Mouse (Mus musculus) hindbrain, embryonic 10.5 days (tissue): ENCODE data around the gene Rhpn2. TPM values are rescaled to one million over a fixed set of nuclear protein-coding genes. Genes with fewer than 3 reads are reported as not detected.

ENCODE experiments used
- DNase-seq: peaks from one replicate; pipeline ENCODE4 v3.0.0-alpha.2; 2017; ENCODE audit warnings: low spot score
- H3K27ac ChIP-seq: fragments of 300-500 bp; sonication (generic); 2 replicates; pipeline ENCODE4 v1.5.1; 2016; ENCODE audit warnings: mild to moderate bottlenecking, moderate library complexity
- H3K27me3 ChIP-seq: fragments of 300-500 bp; sonication (generic); 2 replicates; pipeline ENCODE4 v1.6.1; 2016; ENCODE audit warnings: mild to moderate bottlenecking; ENCODE audit not compliant: poor library complexity, insufficient read depth, severe bottlenecking
- H3K36me3 ChIP-seq: fragments of 300-500 bp; sonication (generic); 2 replicates; pipeline ENCODE4 v1.6.1; 2016; ENCODE audit warnings: mild to moderate bottlenecking, moderate library complexity
- H3K4me1 ChIP-seq: fragments of 300-500 bp; sonication (generic); replicated peaks from 2 replicates; pipeline ENCODE4 v1.6.1; 2016; ENCODE audit warnings: mild to moderate bottlenecking
- H3K4me3 ChIP-seq: fragments of 300-500 bp; sonication (generic); 2 replicates; pipeline ENCODE4 v1.5.1; 2016; ENCODE audit warnings: mild to moderate bottlenecking, moderate library complexity
- H3K9me3 ChIP-seq: fragments of 300-500 bp; sonication (generic); 2 replicates; pipeline ENCODE4 v1.6.1; 2016; ENCODE audit warnings: mild to moderate bottlenecking, moderate library complexity
- WGBS: fragments of 180-500 bp; shearing (Covaris S2); methylation state at CpG from one replicate; pipeline ENCODE4 v1.1.7; 2016; 5-methylcytosine and 5-hydroxymethylcytosine counted together
- polyA plus RNA-seq: library from polyadenylated mRNA; unstranded; fragments of >200 nt; fragmentation: Nextera tagmentation; extraction: Ambion mirVana; gene quantifications from 2 replicates; pipeline ENCODE4 v1.2.1, GENCODE M21; 2016

Gene Rhpn2
- polyA plus RNA-seq, 1 experiment from 2014 or later, result 4.0 TPM

GRCm38 (mm10) chr7:35423071-35423470 is 89.1 kb downstream of the Rhpn2 start:
- Histone ChIP-seq H3K27ac (no peak overlapping the region), H3K27me3 (no peaks in the 10 kb centered on the region), H3K9me3 (no peaks in the 10 kb centered on the region), H3K4me1 (no peaks in the 10 kb centered on the region), H3K36me3 (peaks cover 91% of the 10 kb centered on the region), H3K4me3 (no peak overlapping the region)
- WGBS, result 93% methylated on average over 10 of the region's 10 CpGs
- no peak for DNase-seq

GRCm38 (mm10) chr7:35428146-35428545 is 94.2 kb downstream of the Rhpn2 start:
- no peaks in the 10 kb centered on the region for H3K27me3 ChIP-seq
- no peak overlapping the region for H3K4me3 ChIP-seq
- no peak for DNase-seq
- H3K9me3 ChIP-seq, result no peaks in the 10 kb centered on the region
- peaks cover 89% of the 10 kb centered on the region for H3K36me3 ChIP-seq
- 94% methylated on average over 10 of the region's 10 CpGs for WGBS
- no peaks in the 10 kb centered on the region for H3K4me1 ChIP-seq
- no peak overlapping the region for H3K27ac ChIP-seq

- DNase-seq, result no peak
- H3K36me3 ChIP-seq, result peaks cover 99% of the 10 kb centered on the region
- no peaks in the 10 kb centered on the region for H3K4me1 ChIP-seq
- no peak overlapping the region for H3K4me3 ChIP-seq
- 80% methylated on average over 9 of the region's 9 CpGs for WGBS
- no peaks in the 10 kb centered on the region for H3K27me3 ChIP-seq
- H3K9me3 ChIP-seq, result no peaks in the 10 kb centered on the region
- H3K27ac ChIP-seq, result no peak overlapping the region
Observed at GRCm38 (mm10) chr7:35435266-35435665, 101.3 kb downstream of the Rhpn2 start.

Other genes with a start within 250 kb of the Rhpn2 start
- 0.43 and 0.54 TPM in 2 replicates for gene Cebpa, start 214.9 kb upstream of the Rhpn2 start, polyA plus RNA-seq
- 0.56 and 0.80 TPM in 2 replicates for gene Slc7a10, start 147.8 kb upstream of the Rhpn2 start, polyA plus RNA-seq
- 13.1 and 13.7 TPM in 2 replicates for gene Lrp3, start 118.7 kb upstream of the Rhpn2 start, polyA plus RNA-seq
- 15.3 and 16.5 TPM in 2 replicates for gene Gpatch1, start 15.7 kb upstream of the Rhpn2 start, polyA plus RNA-seq
- gene Faap24, start 62.7 kb downstream of the Rhpn2 start, polyA plus RNA-seq, result 25.3 and 28.7 TPM in 2 replicates
- 58.6 and 59.7 TPM in 2 replicates for gene Cep89, start 62.9 kb downstream of the Rhpn2 start, polyA plus RNA-seq
- gene Slc7a9, start 114.6 kb downstream of the Rhpn2 start, polyA plus RNA-seq, result 0.17 and 0.21 TPM in 2 replicates
- 0.30 TPM in 1 of 2 replicates, not detected in the other for gene Tdrd12, start 203.6 kb downstream of the Rhpn2 start, polyA plus RNA-seq
- gene Nudt19, start 222.1 kb downstream of the Rhpn2 start, polyA plus RNA-seq, result 41.8 and 48.7 TPM in 2 replicates